20 mouse cellular contexts compared by ENCODE assay signal in genomic region chrX:113172766-113173165, GRCm38 (mm10). TPM values are rescaled to one million over a fixed set of nuclear protein-coding genes. Genes with fewer than 3 reads are reported as not detected.
A peak's percentile ranks its signal among the peaks of the same experiment; 100 is the strongest.
DNase-seq lines count a peak whose midpoint lies in the region; ATAC-seq and TF ChIP-seq lines count a peak whose summit lies in the region.
"Had no signal": no experiment of that assay in that cellular context is flagged by ENCODE, and none has a peak within 500 bp of the region (broad histone marks: within the 10 kb centered on the region; RNA-seq: fewer than 3 reads in every experiment).

No protein-coding gene starts in this region.

- H3K9me3 ChIP-seq in G1E (replicated peaks), result no peaks in the 10 kb centered on the region
- H3K9me3 ChIP-seq: embryonic facial prominence, embryonic 15.5 days; forebrain, embryonic 10.5 days; heart, embryonic 15.5 days; hindbrain, embryonic 12.5 days had no signal

- DNase-seq in G1E (ENCODE audit: low spot score), result no peak
- no peak for DNase-seq in layer of hippocampus, postnatal 10 days (ENCODE audit: low spot score in 2 of 2)
- DNase-seq in right cerebral cortex, postnatal 14 days, result no peak
- no peak for DNase-seq in cerebellum, postnatal 36 days
- DNase-seq: adrenal gland, postnatal 10 days; cerebellum, adult 11-12 months; cerebellum, adult 9-10 months; cerebellum, postnatal 25 days; heart, adult 2 months; heart, postnatal 14 days had no signal

- no peaks in the 10 kb centered on the region for H3K27me3 ChIP-seq in G1E (ENCODE audit: insufficient read depth, low read length)
- H3K27me3 ChIP-seq: embryonic facial prominence, embryonic 15.5 days; heart, embryonic 15.5 days; hindbrain, embryonic 12.5 days had no signal

- TF ChIP-seq CTCF in G1E (IDR thresholded peaks at IDR 0.05; ENCODE audit: low read depth, low read length), result no peak

- H3K36me3 ChIP-seq in G1E (replicated peaks), result peaks cover 2% of the 10 kb centered on the region
- H3K36me3 ChIP-seq: embryonic facial prominence, embryonic 15.5 days; forebrain, embryonic 10.5 days; heart, embryonic 15.5 days; hindbrain, embryonic 12.5 days had no signal

- peak; percentile 80 for ATAC-seq in G1E (ENCODE audit: extremely low read depth, insufficient number of reproducible peaks, low FRiP score, poor library complexity, severe bottlenecking)
- peak; percentile 82 for ATAC-seq in common myeloid progenitor, adult 5-6 weeks (replicated peaks; ENCODE audit: low read depth, poor library complexity, severe bottlenecking)
- ATAC-seq in megakaryocyte progenitor cell, adult 5-6 weeks (replicated peaks; ENCODE audit: poor library complexity), result peak; percentile 90
- ATAC-seq: forebrain, embryonic 14.5 days; hindbrain, embryonic 16.5 days; inflammation-experienced regulatory T-cells, adult 6 months had no signal

- H3K4me3 ChIP-seq in G1E (ENCODE audit: low read depth, low read length), result no peak overlapping the region; the same call in 1 of the 2 replicates
- H3K4me3 ChIP-seq: embryonic facial prominence, embryonic 15.5 days; erythroblast, embryonic 14.5 days; forebrain, embryonic 10.5 days; heart, adult 2 months; heart, embryonic 15.5 days; hindbrain, embryonic 12.5 days had no signal

- H3K4me1 ChIP-seq in G1E (ENCODE audit: insufficient read depth, low read depth, low read length), result peaks cover 7% of the 10 kb centered on the region; the same call in 1 of the 2 replicates
- H3K4me1 ChIP-seq: embryonic facial prominence, embryonic 15.5 days; forebrain, embryonic 10.5 days; heart, embryonic 15.5 days; hindbrain, embryonic 12.5 days had no signal

RNA-seq across cellular contexts. Expression of gene Chm, which starts 12.6 kb away (rescaled TPM):
- total RNA-seq in G1E (2014; fragmentation: Nextera tagmentation), result 36.5 and 37.1 TPM in 2 replicates
- total RNA-seq in G1E (2017), result 29.7 and 37.2 TPM in 2 replicates
- polyA plus RNA-seq in G1E (2012), result 0.97 and 0.99 TPM in 2 replicates
- 21.4 and 28.1 TPM in 2 replicates for total RNA-seq in common myeloid progenitor, adult 5-6 weeks (2017)
- total RNA-seq in megakaryocyte progenitor cell, adult 5-6 weeks (2015), result 17.6 and 19.0 TPM in 2 replicates
- 16.9 and 17.9 TPM in 2 replicates for total RNA-seq in megakaryocyte progenitor cell, adult 5-6 weeks (2017)
- 10 to 100 TPM; 35.3 to 39.4 TPM for total RNA-seq in layer of hippocampus, postnatal 10 days (2021)
